Mouse (Mus musculus) olfactory bulb, adult 2 months (tissue): ENCODE results near the gene Notch4. TPM values are rescaled to one million over a fixed set of nuclear protein-coding genes. Genes with fewer than 3 reads are reported as not detected.

ENCODE experiments used
- H3K27ac ChIP-seq: fragments of 200-500 bp; 2 replicates; pipeline ENCODE4 v1.5.1; 2012; ENCODE audit warnings: low read depth, low read length; ENCODE audit not compliant: insufficient read depth
- H3K4me1 ChIP-seq: fragments of 200-500 bp; 2 replicates; pipeline ENCODE4 v1.6.1; 2012; ENCODE audit warnings: low read length; ENCODE audit not compliant: control insufficient read depth, insufficient read depth
- H3K4me3 ChIP-seq: fragments of 200-500 bp; 2 replicates; pipeline ENCODE4 v1.5.1; 2012; ENCODE audit warnings: mild to moderate bottlenecking, low read depth, low read length, moderate library complexity; ENCODE audit not compliant: insufficient read depth
- CTCF ChIP-seq: fragments of 200-500 bp; IDR thresholded peaks from 2 replicates; pipeline ENCODE4 v1.5.1; 2012; ENCODE audit warnings: low read depth, mild to moderate bottlenecking, low read length, moderate library complexity; ENCODE audit not compliant: insufficient read depth
- POLR2A ChIP-seq: fragments of 200-500 bp; IDR thresholded peaks from 2 replicates; pipeline ENCODE4 v1.6.1; 2012; ENCODE audit warnings: mild to moderate bottlenecking, low read depth, low read length, moderate library complexity; ENCODE audit not compliant: insufficient read depth
- WGBS: fragments of 180-500 bp; shearing (Covaris S2); methylation state at CpG from one replicate; pipeline ENCODE4 v1.1.7; 2018; 5-methylcytosine and 5-hydroxymethylcytosine counted together
- polyA plus RNA-seq: library from polyadenylated mRNA; stranded (reverse); fragments of >200 nt; gene quantifications from 2 replicates; pipeline ENCODE4 v1.2.4, GENCODE M21; 2012; ENCODE audit warnings: low replicate concordance; ENCODE audit not compliant: missing spikeins, insufficient read depth, insufficient read length

Gene Notch4
- polyA plus RNA-seq, 1 experiment: not detected

DNA sequence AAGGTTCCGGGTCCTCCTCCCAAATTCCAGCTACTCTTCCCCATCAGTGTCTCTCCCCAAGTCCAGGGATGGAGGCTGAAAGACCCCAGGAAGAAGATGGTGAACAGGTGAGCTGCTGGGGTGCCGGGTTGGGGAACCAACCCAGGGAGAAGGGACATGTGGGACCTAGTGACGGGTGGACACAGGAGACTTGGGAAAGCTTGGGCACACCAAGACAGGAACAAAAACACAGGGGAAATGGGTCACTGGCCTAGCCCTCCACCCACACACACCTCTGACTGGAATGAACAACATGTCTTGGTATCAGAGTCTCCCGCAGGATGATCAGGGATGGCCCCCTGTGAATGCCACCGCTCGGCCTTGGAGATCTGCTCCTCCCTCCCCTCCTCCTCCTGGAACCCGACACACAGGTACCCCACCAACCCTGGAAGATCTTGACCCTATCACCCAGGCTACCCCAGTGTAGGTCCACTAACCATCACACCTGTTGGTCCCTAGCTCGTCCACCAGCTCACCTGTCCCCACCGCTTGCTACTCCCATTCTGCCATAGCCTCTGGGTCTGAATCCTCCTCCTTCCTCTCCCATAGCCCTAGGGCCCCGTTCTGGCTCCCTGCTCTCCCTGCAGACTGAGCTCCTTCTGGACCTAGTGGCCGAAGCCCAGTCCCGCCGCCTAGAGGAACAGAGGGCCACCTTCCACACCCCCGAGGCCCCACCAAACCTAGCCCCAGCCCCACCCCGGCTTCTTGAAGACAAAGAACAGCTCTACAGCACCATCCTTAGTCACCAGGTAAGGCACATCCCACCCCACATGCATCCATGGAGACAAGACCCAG, 26.3 kb downstream of the Notch4 start:
- 78% methylated on average over 15 of the region's 15 CpGs for WGBS
- TF ChIP-seq POLR2A (no peak), CTCF (no peak)
- Histone ChIP-seq H3K4me1 (peaks cover 53% of the 10 kb centered on the region), H3K4me3 (0 out of 2 replicates have a peak overlapping the region, but pooled peaks have one; percentile 21), H3K27ac (no peak overlapping the region)

DNA sequence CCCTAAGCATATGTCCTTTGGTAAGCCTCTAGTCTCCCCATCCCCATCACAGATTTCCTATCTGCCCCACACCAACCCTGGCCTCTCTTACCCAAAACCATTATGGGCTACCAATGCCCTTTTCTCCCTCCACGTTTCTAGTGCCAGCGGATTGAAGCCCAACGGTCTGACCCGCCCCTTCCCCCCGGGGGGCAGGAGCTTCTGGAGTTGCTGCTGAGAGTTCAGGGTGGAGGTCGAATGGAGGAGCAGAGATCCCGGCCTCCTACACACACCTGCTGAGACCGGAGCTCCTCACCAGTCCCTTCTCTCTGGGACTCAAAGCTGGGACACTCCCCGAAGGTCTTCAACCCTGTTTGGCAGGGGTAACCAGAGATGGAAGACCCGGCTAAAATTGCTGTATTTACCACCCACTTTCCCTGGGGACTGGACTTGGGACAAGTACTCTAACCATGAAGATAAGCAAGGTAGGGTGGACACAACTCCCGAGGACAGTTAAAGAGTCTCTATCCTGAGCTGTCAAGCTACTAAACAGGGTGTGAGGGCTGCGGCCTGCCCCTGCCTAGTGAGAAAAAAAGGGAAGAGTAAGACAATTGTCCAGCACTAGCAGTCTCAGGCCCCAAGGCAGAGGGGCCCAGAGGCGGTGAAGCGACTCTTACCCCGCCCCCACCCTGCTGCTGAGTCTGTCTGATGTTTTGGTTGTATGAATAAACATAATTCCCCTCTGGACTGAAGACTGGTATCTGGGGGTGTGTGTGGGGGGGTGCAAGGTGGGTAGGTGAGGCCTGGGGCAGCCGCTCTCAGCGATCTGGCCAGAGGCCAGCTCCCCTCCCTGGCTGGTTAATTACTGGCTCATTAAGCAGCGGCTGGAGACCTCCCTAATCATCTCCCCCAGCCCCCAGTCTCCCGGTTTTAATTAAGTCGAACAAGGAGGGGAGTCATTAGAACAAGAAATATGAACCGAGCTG, 27.2 kb downstream of the Notch4 start, which contains the start of gene Pbx2:
Pbx2 (plus strand) TSS at position 238 of the 965 bp plus-strand sequence.
- 7% methylated on average over 21 of the region's 21 CpGs for WGBS

DNA sequence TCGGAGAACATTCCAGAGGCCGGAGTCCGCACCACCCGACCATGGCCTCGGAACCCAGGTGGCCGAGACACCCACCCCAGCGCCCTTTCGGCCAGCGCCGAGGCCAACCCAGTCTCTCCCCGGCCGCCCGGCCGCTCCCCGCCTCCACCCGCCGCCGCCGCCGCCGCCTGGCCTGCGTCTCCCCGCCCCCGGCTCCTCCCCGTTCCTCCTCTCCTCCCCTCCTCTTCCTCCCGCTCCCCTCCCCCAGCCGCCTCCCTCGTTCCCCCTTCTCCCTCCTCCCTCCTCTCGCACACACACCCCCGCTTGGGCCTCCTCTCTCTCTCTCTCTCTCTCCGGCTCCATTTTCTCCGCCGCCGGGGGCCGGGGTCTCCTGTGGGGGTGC, 27.9 kb downstream of the Notch4 start:
- peak overlapping the region; percentile 97 for H3K27ac ChIP-seq
- H3K4me3 ChIP-seq: peak overlapping the region; percentile 89
- H3K4me1 ChIP-seq: peaks cover 42% of the 10 kb centered on the region
- TF ChIP-seq POLR2A (peak; percentile 64), CTCF (no peak)
- WGBS: 2% methylated on average over 28 of the region's 35 CpGs

More for the DNA sequence above, 27.2 kb downstream of the Notch4 start, which contains the start of gene Pbx2:
- TF ChIP-seq POLR2A: no peak
- TF ChIP-seq CTCF: no peak
- Histone ChIP-seq H3K4me1 (peaks cover 47% of the 10 kb centered on the region), H3K27ac (peak within 1 kb of the TSS; percentile 97), H3K4me3 (peak within 1 kb of the TSS; percentile 89)

DNA sequence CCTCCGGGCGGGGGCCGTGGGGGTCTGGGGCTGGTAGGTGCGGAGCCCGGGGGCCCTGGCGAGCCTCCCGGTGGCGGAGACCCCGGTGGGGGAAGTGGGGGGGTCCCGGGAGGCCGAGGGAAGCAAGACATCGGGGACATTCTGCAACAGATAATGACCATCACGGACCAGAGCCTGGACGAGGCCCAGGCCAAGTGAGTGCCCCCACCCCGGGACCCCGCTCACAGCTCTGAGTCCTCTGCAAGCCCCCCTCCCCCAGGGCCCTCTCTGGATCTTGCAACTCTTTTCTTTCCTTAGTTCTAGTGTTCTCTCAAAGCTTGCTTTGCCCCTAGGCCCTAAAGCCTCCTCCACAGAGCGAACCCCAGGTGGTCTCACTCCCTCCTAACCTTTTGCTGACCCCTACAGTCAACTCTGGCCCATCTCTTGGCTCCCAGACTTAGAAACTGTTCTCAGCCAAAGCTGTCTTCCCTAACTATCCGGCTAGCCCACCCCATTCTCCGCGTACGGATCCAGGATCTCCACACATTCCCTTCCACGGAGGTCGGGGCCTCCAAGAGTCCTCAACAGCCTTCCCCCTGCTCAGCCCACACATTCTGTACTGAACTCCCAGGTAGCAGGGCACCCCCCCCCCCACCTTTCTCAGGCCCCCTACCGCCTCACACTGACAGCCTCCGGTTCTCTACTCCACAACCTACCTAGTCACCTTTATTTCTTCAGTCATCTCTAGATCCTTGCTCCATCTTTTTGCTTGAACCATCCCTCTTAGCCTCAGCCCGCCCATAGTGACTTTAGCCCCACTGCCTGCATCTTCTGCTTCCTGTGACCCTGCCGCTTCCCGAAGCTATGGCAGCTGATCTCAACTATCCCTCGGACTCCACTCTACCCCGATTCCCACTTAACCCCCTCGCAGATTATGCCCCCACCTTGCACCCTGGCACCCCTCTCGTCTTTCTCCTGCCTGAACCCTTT, 28.8 kb downstream of the Notch4 start:
- Histone ChIP-seq H3K27ac (peak overlapping the region; percentile 76), H3K4me3 (peak overlapping the region; percentile 89), H3K4me1 (peaks cover 42% of the 10 kb centered on the region)
- WGBS: 1% methylated on average over 32 of the region's 32 CpGs
- no peak for TF ChIP-seq CTCF
- no peak for TF ChIP-seq POLR2A

DNA sequence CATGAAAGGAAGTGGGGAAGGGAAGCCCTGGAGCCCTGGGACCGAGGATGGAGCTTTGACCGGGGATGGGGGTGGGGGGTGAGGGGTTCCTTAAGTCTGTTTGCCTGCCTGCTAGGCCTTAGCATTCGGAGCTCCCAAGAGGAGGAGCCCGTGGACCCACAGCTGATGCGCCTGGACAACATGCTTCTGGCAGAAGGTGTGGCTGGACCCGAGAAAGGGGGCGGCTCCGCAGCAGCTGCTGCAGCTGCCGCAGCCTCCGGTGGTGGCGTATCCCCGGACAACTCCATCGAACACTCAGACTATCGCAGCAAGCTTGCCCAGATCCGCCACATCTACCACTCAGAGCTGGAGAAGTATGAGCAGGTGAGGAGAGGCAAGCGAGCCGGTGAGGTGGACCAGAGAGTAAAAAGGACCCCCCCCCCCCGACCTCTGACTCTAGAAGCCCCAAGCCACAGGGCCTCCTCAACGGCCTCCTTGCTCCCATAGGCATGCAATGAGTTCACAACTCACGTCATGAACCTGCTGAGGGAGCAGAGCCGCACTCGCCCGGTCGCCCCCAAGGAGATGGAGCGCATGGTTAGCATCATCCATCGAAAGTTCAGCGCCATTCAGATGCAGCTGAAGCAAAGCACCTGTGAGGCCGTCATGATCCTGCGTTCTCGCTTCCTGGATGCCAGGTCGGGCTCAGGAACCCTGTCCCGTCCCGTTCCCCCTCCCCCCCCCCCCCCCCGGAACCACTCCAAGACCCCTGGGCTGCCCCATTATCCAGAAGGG, 29.9 kb downstream of the Notch4 start:
- TF ChIP-seq CTCF (no peak), POLR2A (no peak)
- peak overlapping the region; percentile 65 for H3K27ac ChIP-seq
- H3K4me1 ChIP-seq: peaks cover 39% of the 10 kb centered on the region
- H3K4me3 ChIP-seq: peak overlapping the region; percentile 89
- 41% methylated on average over 34 of the region's 34 CpGs for WGBS

DNA sequence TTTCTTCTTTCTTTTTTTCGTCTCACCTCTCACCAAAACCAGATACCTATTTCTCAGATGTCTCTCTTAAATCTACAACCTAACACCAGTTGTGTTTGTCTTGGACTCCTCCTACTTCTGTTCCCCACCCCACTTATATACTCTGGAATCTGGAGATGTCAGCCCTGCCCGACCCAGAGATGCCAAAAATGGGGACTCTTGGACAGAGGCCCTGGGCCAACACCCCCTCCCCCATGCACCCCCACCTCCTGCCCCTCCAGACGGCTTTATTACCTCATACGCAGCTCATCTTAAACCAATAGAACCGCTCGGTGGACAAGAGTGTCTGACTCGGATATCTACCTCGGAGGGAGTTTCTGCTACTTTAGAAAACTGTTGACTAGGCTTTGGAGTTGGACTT, 32.0 kb downstream of the Notch4 start:
- no peak overlapping the region for H3K27ac ChIP-seq
- no peak overlapping the region for H3K4me3 ChIP-seq
- no peak for TF ChIP-seq POLR2A
- TF ChIP-seq CTCF: no peak
- H3K4me1 ChIP-seq: peaks cover 28% of the 10 kb centered on the region
- 73% methylated on average over 8 of the region's 8 CpGs for WGBS

DNA sequence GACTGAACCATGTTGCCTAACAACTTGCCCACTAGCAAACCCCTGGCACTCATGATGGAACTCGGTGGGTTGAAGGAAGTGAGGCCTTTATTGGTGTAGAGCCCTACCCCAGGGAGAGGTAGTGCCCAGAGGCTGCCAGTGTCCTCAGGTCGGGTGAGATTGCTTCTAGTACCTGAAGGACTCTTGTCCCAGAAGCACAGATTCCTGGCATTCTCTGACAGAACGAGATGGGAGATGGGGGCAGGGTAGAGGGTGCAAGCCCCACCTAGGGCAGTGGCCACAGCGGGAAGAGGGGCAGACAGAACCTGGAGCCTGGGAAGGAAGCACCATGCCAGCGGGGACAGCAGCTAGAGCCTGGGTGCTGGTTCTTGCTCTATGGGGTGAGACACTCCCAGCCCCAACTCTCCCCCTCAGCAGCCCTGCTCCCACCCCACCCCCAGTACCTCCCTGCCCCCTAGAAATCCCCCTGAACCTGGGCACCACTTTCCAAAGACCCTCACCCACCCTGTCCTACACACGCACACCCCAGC, 33.6 kb downstream of the Notch4 start, which contains the start of gene Ager:
Ager (plus strand) TSS at position 297 of the 530 bp plus-strand sequence.
- Histone ChIP-seq H3K27ac (no peak within 1 kb of the TSS), H3K4me3 (no peak within 1 kb of the TSS), H3K4me1 (peaks cover 23% of the 10 kb centered on the region)
- 25% methylated on average over 6 of the region's 6 CpGs for WGBS
- TF ChIP-seq POLR2A (no peak), CTCF (no peak)
